Mouse (Mus musculus) kidney, adult 2 months (tissue): ENCODE measurements around the gene Cabin1. TPM values are rescaled to one million over a fixed set of nuclear protein-coding genes. Genes with fewer than 3 reads are reported as not detected.

Experiments used
- DNase-seq: peaks from one replicate; pipeline ENCODE4 v3.0.0; 2021
- H3K27ac ChIP-seq: fragments of 200-500 bp; 2 replicates; pipeline ENCODE4 v1.5.1; 2012; ENCODE audit warnings: low read depth, low read length, control low read depth, inconsistent platforms; ENCODE audit not compliant: insufficient read depth
- H3K27me3 ChIP-seq: fragments of 200-500 bp; replicated peaks from 2 replicates; pipeline ENCODE4 v1.6.1; 2012; ENCODE audit warnings: mild to moderate bottlenecking, moderate library complexity, low read length, inconsistent platforms; ENCODE audit not compliant: control insufficient read depth, insufficient read depth
- H3K36me3 ChIP-seq: fragments of 200-500 bp; 2 replicates; pipeline ENCODE4 v1.6.1; 2012; ENCODE audit warnings: mild to moderate bottlenecking, moderate library complexity, low read length, inconsistent platforms; ENCODE audit not compliant: control insufficient read depth, insufficient read depth
- H3K4me1 ChIP-seq: fragments of 200-500 bp; 2 replicates; pipeline ENCODE4 v1.6.1; 2011; ENCODE audit warnings: low read length; ENCODE audit not compliant: control insufficient read depth, insufficient read depth
- H3K4me3 ChIP-seq: fragments of 200-500 bp; 2 replicates; pipeline ENCODE4 v1.5.1; 2011; ENCODE audit warnings: mild to moderate bottlenecking, low read depth, low read length, control low read depth; ENCODE audit not compliant: insufficient read depth
- CTCF ChIP-seq: fragments of 200-500 bp; conservative IDR thresholded peaks from 2 replicates; pipeline ENCODE4 v1.5.1; 2011; ENCODE audit warnings: low read depth, mild to moderate bottlenecking, control low read depth, low read length, moderate library complexity, mixed read lengths; ENCODE audit not compliant: insufficient read depth, insufficient read length
- POLR2A ChIP-seq: fragments of 200-500 bp; IDR thresholded peaks from one replicate; pipeline ENCODE4 v1.6.1; 2011; ENCODE audit warnings: low read depth, low read length, control low read depth
- WGBS: fragments of 180-500 bp; shearing (Covaris S2); methylation state at CpG from one replicate; pipeline ENCODE4 v1.1.7; 2018; 5-methylcytosine and 5-hydroxymethylcytosine counted together
- polyA plus RNA-seq: library from polyadenylated mRNA; depleted of rRNA; stranded (reverse); fragments of >200 nt; gene quantifications from 2 replicates; pipeline ENCODE4 v1.2.3, GENCODE M21; 2012

Cabin1 gene
- polyA plus RNA-seq, 1 experiment = 24.6 TPM

DNA sequence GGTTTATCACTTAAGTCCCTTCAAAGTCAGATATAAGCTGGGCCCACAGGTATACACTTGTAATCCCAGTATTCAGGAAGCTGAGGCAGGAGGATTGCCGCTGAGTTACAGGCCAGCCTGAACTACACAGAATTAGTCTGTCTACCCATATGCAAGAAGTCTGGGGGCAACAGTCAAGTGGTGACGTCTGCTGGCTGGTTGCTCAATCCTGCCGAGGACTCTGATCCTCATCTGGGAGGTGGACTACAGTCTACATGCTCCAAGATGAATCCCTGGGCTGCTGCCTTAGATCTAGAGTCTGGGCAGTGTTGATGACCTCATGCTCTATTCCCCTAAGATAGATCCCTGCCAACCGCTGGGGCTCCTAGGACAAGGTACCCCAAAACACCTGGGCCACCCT lies 110.1 kb downstream of the Cabin1 start:
- peak; percentile 65 for DNase-seq
- TF ChIP-seq POLR2A (no peak), CTCF (no peak)
- Histone ChIP-seq H3K4me1 (peaks cover 5% of the 10 kb centered on the region; the same call in 1 of the 2 replicates), H3K36me3 (no peaks in the 10 kb centered on the region), H3K27ac (no peak overlapping the region), H3K27me3 (no peaks in the 10 kb centered on the region), H3K4me3 (no peak overlapping the region)
- WGBS = 71% methylated on average over 4 of the region's 4 CpGs

DNA sequence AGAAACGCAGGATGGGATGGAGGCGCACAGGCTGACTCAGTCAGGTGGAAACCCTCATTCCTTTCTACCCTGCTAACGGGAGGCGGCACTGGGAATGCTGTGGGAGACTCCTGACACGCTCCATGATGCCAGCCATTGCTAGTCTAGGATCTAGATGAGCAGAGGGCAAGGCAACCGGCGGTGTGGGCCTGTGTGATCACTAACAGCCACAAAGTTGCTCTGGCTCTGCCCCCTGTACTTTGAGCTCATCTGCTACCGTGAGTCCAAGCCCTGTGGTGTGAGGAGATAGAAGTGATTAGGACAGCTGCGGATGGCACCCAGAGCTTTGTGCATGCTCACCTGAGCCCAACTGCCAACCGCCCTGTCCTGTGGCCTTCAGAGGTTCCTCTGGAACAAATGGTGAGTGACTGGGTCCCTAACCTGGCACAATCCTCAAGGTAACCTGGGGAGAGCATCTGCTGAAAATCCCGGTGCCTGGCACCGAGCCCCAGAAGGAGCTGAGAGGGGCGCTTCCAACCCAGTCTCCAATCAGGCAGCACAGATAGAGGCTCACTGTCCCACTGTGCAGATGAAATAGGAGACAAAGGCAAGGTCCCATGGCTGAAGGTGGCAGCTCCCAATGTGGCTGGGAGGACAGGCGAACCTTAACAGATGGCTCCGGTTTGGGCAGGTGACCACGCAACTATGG lies 112.6 kb downstream of the Cabin1 start:
- Histone ChIP-seq H3K27me3 (no peaks in the 10 kb centered on the region), H3K4me3 (no peak overlapping the region), H3K4me1 (peaks cover 5% of the 10 kb centered on the region; the same call in 1 of the 2 replicates), H3K36me3 (no peaks in the 10 kb centered on the region), H3K27ac (no peak overlapping the region)
- TF ChIP-seq CTCF (no peak), POLR2A (no peak)
- 71% methylated on average over 16 of the region's 16 CpGs for WGBS
- peak; percentile 81 for DNase-seq

DNA sequence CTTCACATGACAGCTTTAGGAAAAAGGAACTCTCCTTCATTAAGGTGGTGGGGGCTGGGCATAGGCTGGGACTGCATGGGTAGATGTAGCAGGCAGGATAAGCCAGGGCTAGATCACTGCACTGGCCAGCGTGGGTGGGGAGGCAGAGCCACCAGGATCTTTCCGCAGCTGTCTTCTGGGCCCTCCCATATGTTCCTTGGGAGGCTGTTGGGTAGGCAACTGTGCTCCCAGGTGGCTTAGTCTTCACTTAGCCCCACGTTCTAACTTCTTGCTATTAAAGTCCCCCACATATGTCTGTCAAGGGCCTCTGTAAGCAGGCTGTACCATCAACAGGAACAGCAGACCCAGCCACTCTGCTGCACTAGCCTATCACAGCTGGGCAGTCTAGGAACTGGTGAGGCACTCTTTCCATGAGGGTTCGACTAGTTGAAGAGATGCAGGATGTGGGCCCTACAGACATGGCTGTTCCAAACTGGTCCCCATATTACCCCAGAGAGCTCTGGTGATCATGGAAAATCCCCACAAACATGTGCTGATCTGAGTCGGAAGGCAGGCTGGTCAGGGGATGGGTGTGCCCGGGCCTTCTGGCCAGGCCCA lies 113.7 kb downstream of the Cabin1 start:
- H3K4me3 ChIP-seq = no peak overlapping the region
- peaks cover 5% of the 10 kb centered on the region; the same call in 1 of the 2 replicates for H3K4me1 ChIP-seq
- H3K36me3 ChIP-seq = no peaks in the 10 kb centered on the region
- no peak overlapping the region for H3K27ac ChIP-seq
- WGBS = 87% methylated on average over 6 of the region's 6 CpGs
- DNase-seq = no peak
- TF ChIP-seq CTCF = no peak
- no peak for TF ChIP-seq POLR2A
- H3K27me3 ChIP-seq = no peaks in the 10 kb centered on the region

- Histone ChIP-seq H3K4me3 (no peak overlapping the region), H3K27me3 (no peaks in the 10 kb centered on the region), H3K36me3 (no peaks in the 10 kb centered on the region), H3K27ac (no peak overlapping the region), H3K4me1 (peaks cover 7% of the 10 kb centered on the region; the same call in 1 of the 2 replicates)
- DNase-seq = no peak
- WGBS = 92% methylated on average over 4 of the region's 4 CpGs
- TF ChIP-seq POLR2A = no peak
- no peak for TF ChIP-seq CTCF
Measured at GRCm38 (mm10) chr10:75649406-75649995, 114.6 kb downstream of the Cabin1 start.

GRCm38 (mm10) chr10:75649001-75649400 lies 115.1 kb downstream of the Cabin1 start:
- WGBS = 83% methylated on average over 7 of the region's 7 CpGs
- Histone ChIP-seq H3K4me1 (peaks cover 8% of the 10 kb centered on the region; the same call in 1 of the 2 replicates), H3K4me3 (no peak overlapping the region), H3K27me3 (no peaks in the 10 kb centered on the region), H3K27ac (no peak overlapping the region), H3K36me3 (no peaks in the 10 kb centered on the region)
- DNase-seq = no peak
- TF ChIP-seq POLR2A = no peak
- TF ChIP-seq CTCF = no peak

- no peak overlapping the region for H3K27ac ChIP-seq
- WGBS = 61% methylated on average over 6 of the region's 6 CpGs
- TF ChIP-seq CTCF = no peak
- TF ChIP-seq POLR2A = no peak
- peaks cover 8% of the 10 kb centered on the region; the same call in 1 of the 2 replicates for H3K4me1 ChIP-seq
- no peaks in the 10 kb centered on the region for H3K36me3 ChIP-seq
- H3K27me3 ChIP-seq = no peaks in the 10 kb centered on the region
- DNase-seq = peak; percentile 47
- no peak overlapping the region for H3K4me3 ChIP-seq
Measured at GRCm38 (mm10) chr10:75648091-75648490, 116.0 kb downstream of the Cabin1 start.

DNA sequence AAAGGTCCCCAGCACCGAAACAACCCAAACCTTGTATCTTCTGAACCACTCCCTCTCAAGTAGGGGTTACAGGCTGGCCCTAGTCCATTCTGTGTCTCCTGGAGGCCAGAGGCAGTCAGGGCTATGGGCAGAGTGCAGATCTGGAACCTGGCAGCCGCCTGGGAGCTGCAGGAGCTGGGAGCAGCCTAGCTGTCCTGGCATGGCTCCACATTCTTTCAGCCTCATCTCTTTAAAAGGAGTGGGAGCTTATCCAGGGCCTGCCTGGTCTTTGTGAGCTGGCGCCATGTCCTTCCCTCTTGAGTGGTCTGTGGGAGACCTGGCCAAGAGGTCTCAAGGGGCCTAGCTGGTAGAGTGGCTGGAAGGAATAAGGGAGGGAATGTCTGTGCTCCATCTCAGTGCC lies 116.8 kb downstream of the Cabin1 start:
- H3K36me3 ChIP-seq = no peaks in the 10 kb centered on the region
- no peak for TF ChIP-seq POLR2A
- no peak for TF ChIP-seq CTCF
- H3K4me3 ChIP-seq = no peak overlapping the region
- DNase-seq = peak; percentile 92
- H3K27me3 ChIP-seq = no peaks in the 10 kb centered on the region
- 54% methylated on average over 3 of the region's 3 CpGs for WGBS
- H3K4me1 ChIP-seq = peaks cover 12% of the 10 kb centered on the region; the same call in 1 of the 2 replicates
- 0 out of 2 replicates have a peak overlapping the region, but pooled peaks have one; percentile 7 for H3K27ac ChIP-seq
